Mouse (Mus musculus): ENCODE results near the gene Srbd1.

The Srbd1 gene

DNA sequence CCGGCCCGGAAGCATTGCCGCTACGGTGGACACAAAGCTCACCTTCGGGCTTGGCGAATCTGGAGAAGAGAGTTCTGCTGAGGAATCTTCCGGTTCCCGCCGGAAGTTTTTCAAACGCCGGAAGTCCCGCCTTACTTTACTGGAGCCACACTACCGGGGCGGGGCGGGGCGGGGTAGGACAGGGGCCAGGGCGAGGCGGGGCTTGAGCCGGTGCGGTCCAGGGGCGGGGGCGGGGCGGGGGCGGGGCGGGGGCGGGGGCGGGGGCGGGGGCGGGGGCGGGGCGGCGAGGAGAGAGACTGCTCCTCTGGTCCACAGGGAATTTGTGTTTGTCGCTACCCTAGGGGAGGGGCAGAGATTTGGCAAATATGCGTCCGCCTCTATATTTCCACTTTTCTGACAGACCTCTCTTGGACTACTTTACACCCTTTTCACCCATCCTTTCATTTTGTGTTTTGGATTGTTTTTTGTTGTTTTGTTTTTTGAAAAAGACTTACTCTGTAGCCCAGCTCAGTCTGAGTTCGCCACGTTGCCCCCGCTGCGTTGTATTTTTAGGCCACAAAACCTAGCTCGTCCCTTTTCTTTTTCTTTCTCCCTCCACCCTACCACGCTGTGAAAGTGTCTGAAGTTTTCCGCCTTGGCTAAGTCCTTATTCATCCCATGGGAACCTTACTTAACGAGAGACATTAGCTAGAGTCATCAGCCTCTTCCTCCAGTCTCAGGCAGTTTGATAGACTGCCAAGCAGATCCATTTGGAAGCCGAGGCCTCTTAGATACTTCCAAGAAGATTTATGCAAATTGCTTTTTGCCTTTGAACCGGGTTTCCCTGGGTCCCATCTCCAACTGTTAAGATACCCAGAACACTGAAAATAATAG is at the start of gene Srbd1:
Srbd1 (minus strand) TSS at position 97 of the 873 bp plus-strand sequence.
- peak in 1 of 2 experiments; percentile 92 for DNase-seq (ENCODE audit: low spot score in 2 of 2)

DNA sequence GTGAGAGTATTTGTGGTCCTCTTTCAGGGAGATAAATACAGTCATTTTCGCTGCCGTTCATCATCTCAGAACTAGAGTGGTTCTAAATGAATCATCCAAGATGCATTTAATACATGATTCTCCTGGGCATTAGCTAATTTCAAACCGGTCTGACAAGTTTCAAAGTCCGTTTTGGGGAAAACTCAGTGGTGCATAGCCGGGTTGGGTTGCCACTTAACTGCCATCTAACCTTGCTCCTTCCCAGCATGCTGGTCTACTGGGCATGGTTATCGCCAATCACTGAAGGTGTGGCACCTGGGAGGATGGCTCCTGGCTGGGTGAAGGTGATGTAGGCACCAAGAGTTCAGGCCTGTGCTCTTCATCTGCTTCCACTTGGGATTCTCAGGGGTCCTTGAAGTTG is 49.0 kb upstream of the Srbd1 start:
- no peak for DNase-seq (ENCODE audit: low spot score in 2 of 2)

- no peak for DNase-seq (ENCODE audit: low spot score in 2 of 2)
Measured at GRCm38 (mm10) chr17:86187777-86188176, 42.8 kb upstream of the Srbd1 start.

GRCm38 (mm10) chr17:86185584-86185983 is 40.6 kb upstream of the Srbd1 start:
- DNase-seq (ENCODE audit: low spot score in 2 of 2): no peak

- DNase-seq (ENCODE audit: low spot score in 2 of 2): no peak
Measured at GRCm38 (mm10) chr17:86184552-86185209, 39.7 kb upstream of the Srbd1 start.

DNA sequence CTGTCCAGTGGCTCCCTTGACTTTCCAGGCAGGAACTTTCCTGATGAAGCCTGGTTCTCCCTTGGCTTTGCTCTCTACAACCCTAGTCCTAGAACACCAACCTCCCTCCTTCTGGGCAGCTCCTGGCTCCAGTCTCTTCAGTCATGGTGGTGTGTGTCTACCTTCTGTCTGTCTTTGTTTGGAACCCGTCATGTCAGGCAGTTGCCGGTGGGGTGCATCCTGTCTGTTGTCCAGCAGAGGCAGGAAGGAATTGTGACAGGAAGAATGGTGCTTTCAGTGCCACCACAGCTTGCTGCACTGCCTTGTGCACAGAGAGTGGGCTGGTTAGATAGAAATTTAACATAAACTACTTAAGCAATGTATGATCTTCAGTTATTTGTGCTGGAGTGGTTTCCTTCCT is 38.8 kb upstream of the Srbd1 start:
- no peak for DNase-seq (ENCODE audit: low spot score in 2 of 2)

- DNase-seq (ENCODE audit: low spot score in 2 of 2): no peak
Measured at GRCm38 (mm10) chr17:86176722-86177121, 31.7 kb upstream of the Srbd1 start.

DNA sequence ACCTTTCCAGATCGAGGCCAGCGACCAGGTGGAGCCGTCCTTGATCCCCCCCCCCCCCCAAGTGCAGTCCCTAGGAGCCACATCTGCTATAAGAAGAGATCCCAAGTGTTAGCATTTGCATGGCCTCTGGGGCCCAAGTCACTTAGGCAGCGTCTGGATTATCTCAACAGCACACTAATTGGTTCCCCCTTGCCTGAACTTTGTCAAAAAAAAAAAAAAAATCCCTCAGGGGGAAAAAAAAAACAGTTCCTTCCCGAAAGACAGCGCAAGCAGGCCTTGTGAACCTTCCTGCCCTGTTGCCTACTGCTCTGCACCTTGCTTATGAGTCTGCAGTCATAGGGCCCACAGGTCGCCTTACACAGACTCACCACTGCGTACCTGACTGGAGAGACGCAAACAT is 30.5 kb upstream of the Srbd1 start:
- no peak for DNase-seq (ENCODE audit: low spot score in 2 of 2)

GRCm38 (mm10) chr17:86170164-86170958 is 25.4 kb upstream of the Srbd1 start:
- DNase-seq (ENCODE audit: low spot score in 2 of 2): no peak

- peak in 1 of 2 experiments; percentile 42 for DNase-seq (ENCODE audit: low spot score in 2 of 2)
Measured at GRCm38 (mm10) chr17:86169092-86169491, 24.1 kb upstream of the Srbd1 start.

DNA sequence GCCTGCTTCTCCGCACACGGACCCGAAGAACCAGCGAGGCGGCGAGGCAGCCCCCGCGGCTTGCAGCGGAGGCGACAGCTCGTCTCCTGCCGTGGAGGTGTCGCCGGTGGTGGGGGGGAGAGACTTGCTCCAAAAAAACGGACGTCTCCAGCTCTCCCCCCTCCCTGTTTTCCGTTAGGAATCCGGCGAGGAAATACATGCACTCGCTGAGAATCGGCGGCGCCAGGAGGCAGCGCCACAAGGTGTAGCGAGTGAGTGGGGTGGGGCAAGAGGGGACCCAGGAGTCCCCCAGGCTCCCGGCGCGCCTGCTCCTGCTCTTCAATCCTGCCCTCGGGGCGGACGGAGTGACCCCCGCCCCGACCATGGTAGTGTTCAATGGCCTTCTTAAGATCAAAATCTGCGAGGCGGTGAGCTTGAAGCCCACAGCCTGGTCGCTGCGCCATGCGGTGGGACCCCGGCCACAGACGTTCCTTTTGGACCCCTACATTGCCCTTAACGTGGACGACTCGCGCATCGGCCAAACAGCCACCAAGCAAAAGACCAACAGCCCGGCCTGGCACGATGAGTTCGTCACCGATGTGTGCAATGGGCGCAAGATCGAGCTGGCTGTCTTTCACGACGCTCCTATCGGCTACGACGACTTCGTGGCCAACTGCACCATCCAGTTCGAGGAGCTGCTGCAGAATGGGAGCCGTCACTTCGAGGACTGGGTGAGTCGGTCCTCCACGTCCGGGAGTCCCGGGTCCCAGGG is 23.4 kb upstream of the Srbd1 start:
- peak in 1 of 2 experiments; percentile 39 for DNase-seq (ENCODE audit: low spot score in 2 of 2)

DNA sequence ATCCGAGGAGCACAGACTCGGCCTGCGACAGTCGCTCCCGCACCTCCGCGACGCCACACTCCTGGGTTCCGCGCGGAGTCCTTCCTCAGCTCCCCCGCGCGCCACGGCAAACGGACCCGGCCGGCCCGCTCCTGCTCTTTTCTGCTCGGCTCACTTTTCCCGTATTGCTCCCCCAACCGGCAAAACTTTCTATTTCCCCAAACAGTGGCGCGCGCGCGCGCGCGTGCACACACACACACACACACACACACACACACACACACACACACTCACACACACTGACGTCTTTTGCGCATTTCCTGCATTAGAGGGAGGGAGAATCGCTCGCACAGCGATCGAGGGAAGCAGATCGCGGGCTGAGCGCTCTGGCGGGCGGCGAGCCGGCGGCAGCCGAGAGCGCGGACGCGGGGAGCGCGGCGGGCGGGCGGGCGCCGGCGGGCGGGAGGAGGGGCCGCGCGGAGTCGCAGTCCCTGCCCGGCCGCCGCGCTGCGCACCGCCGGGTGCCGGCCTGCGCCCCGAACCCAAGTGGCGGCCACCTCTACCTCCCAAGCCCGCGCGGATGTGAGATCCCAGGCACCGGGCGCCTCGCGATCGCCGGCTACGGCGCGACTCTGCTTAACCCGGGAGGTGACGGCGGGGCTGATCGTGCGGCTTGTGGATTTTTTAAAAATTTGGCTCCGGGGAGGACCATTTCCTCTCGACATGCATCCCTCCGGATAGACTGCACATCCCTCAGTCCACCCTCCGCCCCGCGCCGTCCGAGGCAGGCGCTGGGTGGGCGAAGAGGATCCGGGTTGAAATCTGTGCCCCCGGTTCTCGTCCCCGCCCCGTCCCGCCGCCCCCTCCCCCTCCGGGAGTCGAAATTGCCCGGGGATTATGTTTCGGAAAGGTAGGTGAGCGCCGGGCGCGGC is 22.6 kb upstream of the Srbd1 start, which contains the start of gene Prkce:
Prkce (plus strand) TSS at position 466 of the 911 bp plus-strand sequence.
- peak in 1 of 2 experiments; percentile 77 for DNase-seq (ENCODE audit: low spot score in 2 of 2)

GRCm38 (mm10) chr17:86166567-86167319 is 21.8 kb upstream of the Srbd1 start:
- DNase-seq (ENCODE audit: low spot score in 2 of 2): peak in 1 of 2 experiments; percentile 47

DNA sequence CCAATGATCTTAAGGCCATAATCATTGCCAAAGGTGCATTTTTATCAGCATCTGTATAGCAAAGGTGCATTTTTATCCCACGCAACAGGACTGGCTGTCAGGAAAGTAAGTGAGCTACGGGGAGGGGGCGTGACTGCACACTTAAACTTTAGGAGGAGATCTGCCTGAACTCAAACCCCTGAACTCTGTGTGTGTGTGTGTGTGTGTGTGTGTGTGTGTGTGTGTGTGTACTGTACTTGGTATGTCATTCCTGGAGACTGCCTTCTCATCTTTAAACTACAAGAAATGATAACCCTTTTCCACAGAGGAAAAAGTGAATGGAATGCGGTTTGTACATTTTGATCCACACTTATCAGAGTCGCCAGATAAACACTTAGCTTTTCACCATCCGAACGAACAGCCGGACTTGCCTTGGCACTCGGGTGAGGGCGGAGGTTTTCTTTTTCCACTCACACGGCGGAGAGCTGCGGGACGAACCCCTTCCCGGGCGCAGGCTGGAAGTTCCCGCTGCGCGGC is 21.1 kb upstream of the Srbd1 start:
- no peak for DNase-seq (ENCODE audit: low spot score in 2 of 2)

DNA sequence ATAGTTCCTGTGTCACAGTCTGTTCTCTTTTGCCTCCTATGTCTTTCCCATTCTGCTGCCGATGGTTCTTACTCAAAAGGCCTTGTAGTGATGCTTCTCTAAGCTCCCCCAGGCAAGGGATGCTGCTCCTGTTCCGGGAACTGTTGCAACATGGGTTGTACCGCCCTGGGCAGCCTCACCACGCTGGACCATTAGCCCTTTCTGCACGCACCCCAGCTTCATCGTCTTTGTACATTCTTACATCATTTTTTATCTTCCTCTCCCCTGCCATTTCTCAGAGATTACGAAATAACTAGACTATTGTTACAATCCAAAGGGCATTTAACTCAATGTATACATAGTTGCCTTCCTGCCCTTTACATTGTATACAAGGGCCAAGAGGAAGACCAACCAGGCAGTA is 19.4 kb upstream of the Srbd1 start:
- no peak for DNase-seq (ENCODE audit: low spot score in 2 of 2)

DNA sequence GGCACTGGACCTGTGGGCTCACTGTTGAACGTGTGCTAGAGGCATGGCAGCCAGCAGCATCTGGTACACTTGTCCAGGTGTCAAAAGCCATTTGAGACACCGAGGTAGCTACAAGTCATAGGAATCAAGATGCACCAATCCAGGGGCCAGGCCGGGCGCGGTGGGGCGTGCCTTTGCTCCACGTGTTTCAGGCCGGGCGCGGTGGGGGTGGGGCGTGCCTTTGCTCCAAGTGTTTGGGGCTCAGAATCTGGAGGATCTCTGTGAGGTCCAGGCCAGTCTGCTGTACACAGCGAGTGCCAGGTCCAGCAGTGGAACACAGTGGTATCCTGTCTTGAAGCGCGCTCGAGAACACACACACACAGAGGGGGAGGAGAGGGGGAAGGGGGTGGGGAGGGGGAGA is 17.7 kb upstream of the Srbd1 start:
- no peak for DNase-seq (ENCODE audit: low spot score in 2 of 2)

GRCm38 (mm10) chr17:86156999-86157398 is 12.0 kb upstream of the Srbd1 start:
- DNase-seq (ENCODE audit: low spot score in 2 of 2): no peak

DNA sequence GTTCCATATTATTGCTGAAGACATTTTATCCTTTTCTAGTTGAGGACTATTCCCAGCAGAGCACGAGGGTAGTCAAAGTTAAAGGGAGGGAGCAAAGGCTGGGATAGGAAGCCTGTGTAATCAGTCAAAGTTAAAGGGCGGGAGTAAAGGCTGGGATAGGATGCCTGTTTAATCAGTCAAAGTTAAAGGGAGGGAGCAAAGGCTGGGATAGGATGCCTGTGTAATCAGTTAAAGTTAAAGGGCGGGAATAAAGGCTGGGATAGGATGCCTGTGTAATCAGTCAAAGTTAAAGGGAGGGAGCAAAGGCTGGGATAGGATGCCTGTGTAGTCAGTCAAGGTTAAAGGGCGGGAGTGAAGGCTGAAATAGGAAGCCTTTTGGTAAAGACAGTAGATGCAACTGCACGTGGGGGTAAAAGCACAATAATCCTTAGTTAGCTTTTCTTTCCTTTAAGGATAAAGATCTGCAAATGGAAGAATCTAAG is 5.9 kb upstream of the Srbd1 start:
- DNase-seq (ENCODE audit: low spot score in 2 of 2): peak; percentile 77 to 88

- DNase-seq (ENCODE audit: low spot score in 2 of 2): no peak
Measured at GRCm38 (mm10) chr17:86149726-86150125, 4.8 kb upstream of the Srbd1 start.
